Mouse (Mus musculus) hindbrain, embryonic 11.5 days (tissue): ENCODE data around the gene Banp. TPM values are rescaled to one million over a fixed set of nuclear protein-coding genes. Genes with fewer than 3 reads are reported as not detected.

ENCODE experiments used
- ATAC-seq: fragments of 200-750 bp; cut with Nextera tagmentation; 2 replicates; pipeline ENCODE4 v1.8.0; 2017; ENCODE audit warnings: mild to moderate bottlenecking, moderate TSS enrichment, moderate library complexity; ENCODE audit not compliant: low FRiP score
- DNase-seq: peaks from one replicate; pipeline ENCODE4 v3.0.0-alpha.2; 2015; ENCODE audit warnings: low spot score
- H3K27ac ChIP-seq: fragments of 300-500 bp; sonication (generic); 2 replicates; pipeline ENCODE4 v1.5.1; 2014; ENCODE audit warnings: mild to moderate bottlenecking, low read depth, low read length
- H3K27me3 ChIP-seq: fragments of 300-500 bp; sonication (generic); 2 replicates; pipeline ENCODE4 v1.6.1; 2014; ENCODE audit warnings: mild to moderate bottlenecking, low read length, moderate library complexity, mixed read lengths; ENCODE audit not compliant: control insufficient read depth, insufficient read depth
- H3K36me3 ChIP-seq: fragments of 300-500 bp; sonication (generic); 2 replicates; pipeline ENCODE4 v1.6.1; 2014; ENCODE audit warnings: mild to moderate bottlenecking, low read length, moderate library complexity, mixed read lengths; ENCODE audit not compliant: control insufficient read depth, insufficient read depth
- H3K4me1 ChIP-seq: fragments of 300-500 bp; sonication (generic); replicated peaks from 2 replicates; pipeline ENCODE4 v1.6.1; 2014; ENCODE audit warnings: low read length, mixed read lengths; ENCODE audit not compliant: control insufficient read depth, insufficient read depth
- H3K4me2 ChIP-seq: fragments of 300-500 bp; sonication (generic); replicated peaks from 2 replicates; pipeline ENCODE4 v1.6.1; 2014; ENCODE audit warnings: mild to moderate bottlenecking, low read depth, low read length
- H3K4me3 ChIP-seq: fragments of 300-500 bp; sonication (generic); 2 replicates; pipeline ENCODE4 v1.5.1; 2014; ENCODE audit warnings: low read depth, low read length
- H3K9ac ChIP-seq: fragments of 300-500 bp; sonication (generic); 2 replicates; pipeline ENCODE4 v1.6.1; 2014; ENCODE audit warnings: low read depth, low read length
- H3K9me3 ChIP-seq: fragments of 300-500 bp; sonication (generic); 2 replicates; pipeline ENCODE4 v1.6.1; 2016; ENCODE audit warnings: low read length; ENCODE audit not compliant: control insufficient read depth
- WGBS: fragments of 180-500 bp; shearing (Covaris S2); extraction: QIAGEN DNeasy Blood & Tissue Kit; methylation state at CpG from one replicate; pipeline ENCODE4 v1.1.7; 2014; 5-methylcytosine and 5-hydroxymethylcytosine counted together
- polyA plus RNA-seq: library from polyadenylated mRNA; unstranded; fragments of >200 nt; fragmentation: Nextera tagmentation; extraction: Ambion mirVana; gene quantifications from 2 replicates; pipeline ENCODE4 v1.2.1, GENCODE M21; 2014

The Banp gene
- polyA plus RNA-seq, 1 experiment from 2014 or later, result 51.8 TPM

GRCm38 (mm10) chr8:122036325-122036724 lies 86.8 kb downstream of the Banp start:
- ATAC-seq, result no peak
- H3K9ac ChIP-seq, result no peak overlapping the region
- no peak overlapping the region for H3K4me2 ChIP-seq
- peaks cover 4% of the 10 kb centered on the region for H3K4me1 ChIP-seq
- WGBS, result 79% methylated on average over 6 of the region's 6 CpGs
- no peaks in the 10 kb centered on the region for H3K9me3 ChIP-seq
- no peak overlapping the region for H3K4me3 ChIP-seq
- H3K27ac ChIP-seq, result no peak overlapping the region
- H3K27me3 ChIP-seq, result no peaks in the 10 kb centered on the region
- DNase-seq, result no peak
- H3K36me3 ChIP-seq, result no peaks in the 10 kb centered on the region

- Histone ChIP-seq H3K4me1 (peaks cover 3% of the 10 kb centered on the region), H3K36me3 (no peaks in the 10 kb centered on the region), H3K4me3 (no peak overlapping the region), H3K9me3 (no peaks in the 10 kb centered on the region), H3K27me3 (no peaks in the 10 kb centered on the region), H3K4me2 (no peak overlapping the region), H3K27ac (no peak overlapping the region), H3K9ac (no peak overlapping the region)
- ATAC-seq, result no peak
- 79% methylated on average over 7 of the region's 7 CpGs for WGBS
- DNase-seq, result no peak
Measured at GRCm38 (mm10) chr8:122037279-122037678, 87.7 kb downstream of the Banp start.

- Histone ChIP-seq H3K27ac (no peak overlapping the region), H3K4me1 (no peaks in the 10 kb centered on the region; the same call in 1 of the 2 replicates), H3K9me3 (no peaks in the 10 kb centered on the region), H3K4me2 (no peak overlapping the region), H3K27me3 (no peaks in the 10 kb centered on the region), H3K9ac (no peak overlapping the region), H3K4me3 (no peak overlapping the region), H3K36me3 (no peaks in the 10 kb centered on the region)
- ATAC-seq, result no peak
- WGBS, result 94% methylated on average over 6 of the region's 6 CpGs
- DNase-seq, result no peak
Measured at GRCm38 (mm10) chr8:122038076-122038475, 88.5 kb downstream of the Banp start.

GRCm38 (mm10) chr8:122039452-122039851 lies 89.9 kb downstream of the Banp start:
- ATAC-seq, result no peak
- WGBS, result 82% methylated on average over 4 of the region's 4 CpGs
- Histone ChIP-seq H3K9me3 (no peaks in the 10 kb centered on the region), H3K9ac (no peak overlapping the region), H3K4me2 (no peak overlapping the region), H3K27ac (no peak overlapping the region), H3K27me3 (no peaks in the 10 kb centered on the region), H3K4me1 (no peaks in the 10 kb centered on the region), H3K36me3 (no peaks in the 10 kb centered on the region), H3K4me3 (no peak overlapping the region)
- DNase-seq, result no peak

- ATAC-seq, result no peak
- no peak overlapping the region for H3K4me2 ChIP-seq
Measured at GRCm38 (mm10) chr8:122047206-122047870, 97.8 kb downstream of the Banp start.

GRCm38 (mm10) chr8:122049266-122049665 lies 99.7 kb downstream of the Banp start:
- Histone ChIP-seq H3K27me3 (no peaks in the 10 kb centered on the region), H3K4me1 (no peaks in the 10 kb centered on the region), H3K36me3 (no peaks in the 10 kb centered on the region), H3K9me3 (no peaks in the 10 kb centered on the region), H3K4me3 (no peak overlapping the region), H3K4me2 (no peak overlapping the region), H3K27ac (no peak overlapping the region), H3K9ac (no peak overlapping the region)
- no peak for DNase-seq
- whole genome bisulfite sequencing, result 89% methylated on average over 4 of the region's 4 CpGs
- ATAC-seq, result no peak

More at GRCm38 (mm10) chr8:122047206-122047870, 97.8 kb downstream of the Banp start:
- no peaks in the 10 kb centered on the region for H3K9me3 ChIP-seq
- 63% methylated on average over 15 of the region's 15 CpGs for WGBS
- no peak overlapping the region for H3K27ac ChIP-seq
- no peaks in the 10 kb centered on the region for H3K4me1 ChIP-seq
- H3K9ac ChIP-seq, result no peak overlapping the region
- H3K4me3 ChIP-seq, result no peak overlapping the region
- no peaks in the 10 kb centered on the region for H3K27me3 ChIP-seq
- DNase-seq, result no peak
- no peaks in the 10 kb centered on the region for H3K36me3 ChIP-seq

- 84% methylated on average over 2 of the region's 2 CpGs for WGBS
- Histone ChIP-seq H3K4me3 (no peak overlapping the region), H3K27ac (no peak overlapping the region), H3K36me3 (no peaks in the 10 kb centered on the region), H3K4me1 (no peaks in the 10 kb centered on the region; the same call in 1 of the 2 replicates), H3K4me2 (no peak overlapping the region), H3K27me3 (no peaks in the 10 kb centered on the region), H3K9me3 (no peaks in the 10 kb centered on the region), H3K9ac (no peak overlapping the region)
- ATAC-seq (no peak), DNase-seq (no peak)
Measured at GRCm38 (mm10) chr8:122049923-122050322, 100.4 kb downstream of the Banp start.

GRCm38 (mm10) chr8:122050620-122051019 lies 101.1 kb downstream of the Banp start:
- Histone ChIP-seq H3K27me3 (no peaks in the 10 kb centered on the region), H3K9ac (no peak overlapping the region), H3K27ac (no peak overlapping the region), H3K4me2 (no peak overlapping the region), H3K36me3 (no peaks in the 10 kb centered on the region), H3K4me1 (no peaks in the 10 kb centered on the region; the same call in 1 of the 2 replicates), H3K9me3 (no peaks in the 10 kb centered on the region), H3K4me3 (no peak overlapping the region)
- DNase-seq, result no peak
- no peak for ATAC-seq
- WGBS, result 88% methylated on average over 9 of the region's 9 CpGs

GRCm38 (mm10) chr8:122055321-122055720 lies 105.8 kb downstream of the Banp start:
- Histone ChIP-seq H3K27ac (no peak overlapping the region), H3K4me2 (no peak overlapping the region), H3K4me1 (no peaks in the 10 kb centered on the region; the same call in 1 of the 2 replicates), H3K9ac (no peak overlapping the region), H3K36me3 (no peaks in the 10 kb centered on the region), H3K9me3 (no peaks in the 10 kb centered on the region), H3K4me3 (no peak overlapping the region), H3K27me3 (no peaks in the 10 kb centered on the region)
- DNase-seq (peak; percentile 41), ATAC-seq (no peak)
- 34% methylated on average over 10 of the region's 10 CpGs for WGBS
